Mouse (Mus musculus) forebrain, postnatal 0 days (tissue): ENCODE measurements around the gene Rnf144a. TPM values are rescaled to one million over a fixed set of nuclear protein-coding genes. Genes with fewer than 3 reads are reported as not detected.

Experiments used
- ATAC-seq: fragments of 200-750 bp; cut with Nextera tagmentation; 2 replicates; pipeline ENCODE4 v1.8.0; 2017; ENCODE audit warnings: mild to moderate bottlenecking, moderate library complexity
- DNase-seq: peaks from one replicate; pipeline ENCODE4 v3.0.0-alpha.2; 2015
- H3K27ac ChIP-seq: fragments of 300-500 bp; sonication (generic); 2 replicates; pipeline ENCODE4 v1.5.1; 2014; ENCODE audit warnings: low read depth, mild to moderate bottlenecking, antibody characterized with exemption, low read length, moderate library complexity, mixed read lengths
- H3K27me3 ChIP-seq: fragments of 300-500 bp; sonication (generic); 2 replicates; pipeline ENCODE4 v1.6.1; 2014; ENCODE audit warnings: mild to moderate bottlenecking, low read length, mixed read lengths; ENCODE audit not compliant: insufficient read depth
- H3K36me3 ChIP-seq: fragments of 300-500 bp; sonication (generic); 2 replicates; pipeline ENCODE4 v1.6.1; 2014; ENCODE audit warnings: mild to moderate bottlenecking, moderate library complexity; ENCODE audit not compliant: insufficient read depth
- H3K4me1 ChIP-seq: fragments of 300-500 bp; sonication (generic); 2 replicates; pipeline ENCODE4 v1.6.1; 2014; ENCODE audit warnings: antibody characterized with exemption; ENCODE audit not compliant: insufficient read depth
- H3K4me2 ChIP-seq: fragments of 300-500 bp; sonication (generic); 2 replicates; pipeline ENCODE4 v1.6.1; 2014; ENCODE audit warnings: low read depth, mild to moderate bottlenecking, moderate library complexity
- H3K4me3 ChIP-seq: fragments of 300-500 bp; sonication (generic); 2 replicates; pipeline ENCODE4 v1.5.1; 2014; ENCODE audit warnings: low read depth, low read length, mixed read lengths
- H3K9ac ChIP-seq: fragments of 300-500 bp; sonication (generic); 2 replicates; pipeline ENCODE4 v1.6.1; 2014; ENCODE audit warnings: mild to moderate bottlenecking
- H3K9me3 ChIP-seq: fragments of 300-500 bp; sonication (generic); 2 replicates; pipeline ENCODE4 v1.6.1; 2016; ENCODE audit warnings: low read length
- CTCF ChIP-seq: sonication (generic); IDR thresholded peaks from 2 replicates; pipeline ENCODE4 v1.5.1; 2016; ENCODE audit warnings: antibody characterized with exemption, control low read depth, low read depth
- WGBS: fragments of 180-500 bp; shearing (Covaris S2); extraction: QIAGEN DNeasy Blood & Tissue Kit; methylation state at CpG from one replicate; pipeline ENCODE4 v1.1.7; 2014; 5-methylcytosine and 5-hydroxymethylcytosine counted together
- microRNA-seq, 2 experiments: library from miRNA; unstranded; fragments of <30 nt; microRNA quantifications; one replicate each; pipeline ENCODE4; 2016
- polyA plus RNA-seq: library from polyadenylated mRNA; unstranded; fragments of >200 nt; fragmentation: Nextera tagmentation; extraction: Ambion mirVana; gene quantifications from 2 replicates; pipeline ENCODE4 v1.2.1, GENCODE M21; 2015
- total RNA-seq: library from RNA; depleted of rRNA; stranded (reverse); fragments of >200 nt; gene quantifications from 2 replicates; pipeline ENCODE4 v1.2.3, GENCODE M21; 2014; rRNA removed

Rnf144a gene
- total and polyA plus RNA-seq, 2 experiments from 2014 or later = 23.1 to 39.1 TPM

DNA sequence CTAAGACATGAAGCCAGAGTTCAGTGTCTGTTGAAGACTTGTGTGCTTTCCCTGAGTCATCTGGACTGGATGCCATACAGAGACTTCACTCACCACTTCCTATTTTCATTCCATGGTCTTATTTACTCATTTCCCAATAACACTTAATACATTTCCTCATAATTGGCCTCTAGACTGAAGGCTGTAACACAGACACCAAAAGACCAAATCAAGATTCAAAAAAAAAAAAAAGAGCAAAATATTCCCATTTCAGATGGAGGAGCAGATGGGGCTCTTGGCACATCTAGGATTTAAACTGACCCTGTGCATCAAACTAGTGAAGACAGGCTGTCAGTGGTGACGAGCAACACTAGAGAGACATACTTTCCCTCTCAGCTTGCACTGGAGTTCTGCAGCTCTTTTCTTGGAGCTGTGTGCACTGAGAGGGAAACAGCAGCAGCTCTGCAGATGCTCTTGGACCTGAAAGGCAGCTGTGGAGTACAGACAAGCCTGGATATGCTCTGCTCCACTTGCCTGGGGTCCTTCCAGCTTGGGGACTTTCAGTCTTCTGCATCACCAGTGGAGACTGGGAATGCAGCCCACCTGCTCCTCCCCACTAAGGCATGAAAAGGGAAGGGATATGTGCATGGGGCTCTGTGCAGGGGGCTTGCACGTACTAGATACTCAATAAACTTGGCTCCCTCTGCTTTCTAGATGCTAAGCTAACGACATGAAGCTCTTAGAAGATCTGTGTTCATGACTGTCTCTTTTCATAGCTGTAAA is 134.2 kb downstream of the Rnf144a start:
- Histone ChIP-seq H3K36me3 (no peaks in the 10 kb centered on the region), H3K9ac (no peak overlapping the region), H3K27ac (peak overlapping the region; percentile 2; the same call in 1 of the 2 replicates), H3K4me1 (peaks cover 10% of the 10 kb centered on the region), H3K27me3 (no peaks in the 10 kb centered on the region), H3K4me2 (no peak overlapping the region), H3K4me3 (no peak overlapping the region), H3K9me3 (no peaks in the 10 kb centered on the region)
- peak; percentile 55 for ATAC-seq
- peak; percentile 61 for DNase-seq
- WGBS = 43% methylated on average over 3 of the region's 3 CpGs
- TF ChIP-seq CTCF = no peak

DNA sequence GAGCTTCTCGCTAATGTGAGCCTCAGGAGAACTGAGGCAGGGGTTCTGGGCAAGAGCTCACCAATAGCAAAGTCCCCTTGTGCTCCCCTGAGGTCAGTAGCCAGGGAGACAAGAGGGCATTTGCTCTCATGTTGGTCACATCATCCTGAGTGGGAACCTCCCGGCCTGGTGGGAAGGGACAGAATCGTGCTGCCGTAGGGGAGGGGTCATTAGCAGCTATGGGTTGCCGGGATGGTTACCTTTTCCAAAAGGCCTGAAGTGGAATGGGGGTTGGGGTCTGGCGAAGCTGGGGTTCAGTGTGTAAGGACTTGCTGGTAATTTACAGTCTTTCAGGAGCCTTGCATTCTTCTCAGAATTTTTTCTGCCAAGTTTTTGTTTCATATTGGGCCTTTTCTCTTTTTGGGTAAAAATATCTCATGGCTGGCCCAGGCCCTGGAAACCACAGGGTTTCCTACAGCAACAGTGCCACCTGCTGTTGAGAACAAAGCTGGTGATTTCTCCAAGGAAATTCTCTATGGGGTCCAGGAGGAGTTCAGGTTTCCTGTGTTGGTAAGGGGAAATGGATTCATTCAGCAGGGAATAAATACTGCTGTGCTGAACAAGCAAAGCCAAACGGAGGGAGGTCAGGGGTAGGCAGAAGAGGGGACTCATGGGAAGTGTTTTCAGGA is 137.9 kb downstream of the Rnf144a start:
- TF ChIP-seq CTCF = peak; percentile 87
- Histone ChIP-seq H3K27ac (peak overlapping the region; percentile 64), H3K36me3 (no peaks in the 10 kb centered on the region), H3K4me1 (peaks cover 6% of the 10 kb centered on the region), H3K9ac (0 out of 2 replicates have a peak overlapping the region, but pooled peaks have one; percentile 22), H3K9me3 (no peaks in the 10 kb centered on the region), H3K4me3 (no peak overlapping the region), H3K4me2 (no peak overlapping the region), H3K27me3 (no peaks in the 10 kb centered on the region)
- WGBS = 22% methylated on average over 7 of the region's 7 CpGs
- peak; percentile 91 for DNase-seq
- peak; percentile 82 for ATAC-seq

DNA sequence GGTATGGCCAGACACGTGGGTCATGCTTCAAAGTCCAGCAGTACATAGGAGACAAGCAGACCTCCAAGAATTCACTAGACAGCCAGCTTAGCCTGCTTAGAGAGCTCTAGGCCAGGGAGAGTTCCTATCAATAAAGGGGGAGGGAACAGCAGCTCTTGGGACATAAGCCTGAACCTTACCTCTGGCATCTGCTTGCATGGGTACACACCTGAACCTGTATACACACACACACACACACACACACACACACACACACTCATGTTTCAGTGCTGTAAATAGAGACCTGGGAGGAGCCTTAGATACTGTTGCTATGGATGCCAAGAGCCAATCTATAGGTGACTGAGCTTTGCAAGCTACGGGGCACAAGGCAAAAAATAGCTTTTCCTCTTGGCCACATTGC is 138.5 kb downstream of the Rnf144a start:
- H3K27me3 ChIP-seq = no peaks in the 10 kb centered on the region
- no peaks in the 10 kb centered on the region for H3K9me3 ChIP-seq
- peak overlapping the region; percentile 64 for H3K27ac ChIP-seq
- TF ChIP-seq CTCF = no peak
- no peak for DNase-seq
- no peak overlapping the region for H3K4me2 ChIP-seq
- H3K36me3 ChIP-seq = no peaks in the 10 kb centered on the region
- no peak overlapping the region for H3K4me3 ChIP-seq
- ATAC-seq = peak; percentile 21; the same call in 1 of the 2 replicates
- 64% methylated on average over 2 of the region's 2 CpGs for WGBS
- H3K4me1 ChIP-seq = peaks cover 6% of the 10 kb centered on the region
- H3K9ac ChIP-seq = 0 out of 2 replicates have a peak overlapping the region, but pooled peaks have one; percentile 22

Small RNAs within 50 kb of the gene (microRNA-seq; reads per million reads assigned to microRNA genes)
- gene Mir6538 = 0.85 to 1.2 reads per million in 2 experiments

Other genes starting within 250 kb of the Rnf144a start
- gene Rsad2, start 41.2 kb upstream of the Rnf144a start, total RNA-seq = 1.1 TPM in 2 replicates
- 0.91 and 1.7 TPM in 2 replicates for gene Rsad2, start 41.2 kb upstream of the Rnf144a start, polyA plus RNA-seq
- gene Cmpk2, start 54.0 kb upstream of the Rnf144a start, total RNA-seq = 23.1 and 25.1 TPM in 2 replicates
- gene Cmpk2, start 54.0 kb upstream of the Rnf144a start, polyA plus RNA-seq = 18.2 and 21.0 TPM in 2 replicates